Mouse (Mus musculus) layer of hippocampus, postnatal 10 days (tissue): ENCODE measurements around the gene Slc28a3. TPM values are rescaled to one million over a fixed set of nuclear protein-coding genes. Genes with fewer than 3 reads are reported as not detected.

Experiments used
- DNase-seq, 2 experiments: peaks; one replicate each; pipeline ENCODE4 v3.0.0; 2021; ENCODE audit warnings: low spot score in 2 of 2
- total RNA-seq, 2 experiments: library from RNA; stranded (reverse); gene quantifications; 2 replicates each; pipeline ENCODE4 v1.2.3; 2021

Gene Slc28a3
- total RNA-seq, 2 experiments from 2014 or later, result 0.20 to 0.27 TPM

DNA sequence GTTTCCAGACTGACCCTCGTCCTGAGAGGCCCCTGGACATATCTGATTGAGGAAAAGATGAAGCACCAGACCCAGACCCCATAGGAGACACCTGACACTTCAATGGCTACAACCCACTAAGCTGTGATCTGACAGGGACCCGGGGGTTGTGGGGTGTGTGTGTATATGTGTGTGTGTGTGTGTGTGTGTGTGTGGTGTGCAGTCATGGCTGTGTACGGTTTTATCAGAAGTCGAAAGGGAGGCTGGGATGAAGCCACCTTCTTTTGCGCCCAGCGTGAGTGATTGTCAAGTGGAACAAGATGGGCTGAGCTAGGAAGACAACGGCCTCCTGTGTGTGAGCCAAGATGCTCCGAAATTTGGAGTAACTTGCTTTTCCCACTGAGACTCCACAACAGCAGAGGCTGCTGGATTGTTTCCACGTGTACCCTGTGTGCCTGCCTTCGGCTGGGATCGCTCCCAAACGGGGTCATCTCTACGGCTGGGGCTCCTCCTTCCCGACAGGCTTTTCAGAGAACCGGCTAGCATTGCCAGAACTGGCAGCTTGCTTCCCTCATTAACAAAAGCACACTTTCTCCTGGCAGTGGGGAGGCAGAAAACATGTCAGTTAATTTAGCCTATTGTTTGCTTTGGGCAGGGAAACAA is 50.1 kb downstream of the Slc28a3 start:
- peak; percentile 76 to 79 for DNase-seq

DNA sequence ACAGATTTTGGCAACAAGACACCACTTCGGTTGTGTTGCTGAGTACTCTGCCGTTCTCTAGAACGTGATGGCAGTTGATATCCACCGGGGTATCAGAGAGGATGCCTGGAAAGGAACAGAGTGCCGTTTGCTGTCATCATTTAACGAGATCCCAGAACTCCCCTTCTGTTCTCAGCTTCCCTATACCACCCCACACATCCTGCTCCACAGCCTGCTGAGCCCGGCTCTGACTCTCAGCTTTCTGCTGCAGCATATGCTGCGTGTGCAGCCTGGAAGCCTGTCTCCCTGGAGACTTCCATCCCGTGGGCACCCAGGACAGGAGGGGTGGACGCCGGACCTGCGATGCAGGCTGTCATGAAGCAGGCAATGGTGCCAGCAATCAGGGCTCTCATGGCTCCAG is 52.5 kb downstream of the Slc28a3 start:
- peak; percentile 34 to 57 for DNase-seq

DNA sequence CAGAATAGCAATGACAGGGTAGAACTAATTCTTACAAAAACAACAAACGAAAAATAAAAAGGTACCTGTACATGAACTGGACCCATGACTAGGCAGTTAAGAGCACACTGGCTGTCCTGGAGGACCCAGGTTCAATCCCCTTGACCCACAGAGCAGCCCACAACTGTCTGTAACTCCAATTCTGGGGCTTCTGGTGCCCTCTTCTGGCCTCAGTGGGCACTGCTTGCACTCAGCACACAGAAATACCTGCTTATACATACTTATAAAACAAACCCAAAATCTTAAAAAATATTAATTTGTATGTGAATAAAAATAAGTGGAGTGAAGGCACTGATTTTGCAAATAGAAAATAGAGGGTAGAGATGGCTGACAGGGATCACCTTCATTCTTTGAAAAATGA is 54.7 kb downstream of the Slc28a3 start:
- no peak for DNase-seq

DNA sequence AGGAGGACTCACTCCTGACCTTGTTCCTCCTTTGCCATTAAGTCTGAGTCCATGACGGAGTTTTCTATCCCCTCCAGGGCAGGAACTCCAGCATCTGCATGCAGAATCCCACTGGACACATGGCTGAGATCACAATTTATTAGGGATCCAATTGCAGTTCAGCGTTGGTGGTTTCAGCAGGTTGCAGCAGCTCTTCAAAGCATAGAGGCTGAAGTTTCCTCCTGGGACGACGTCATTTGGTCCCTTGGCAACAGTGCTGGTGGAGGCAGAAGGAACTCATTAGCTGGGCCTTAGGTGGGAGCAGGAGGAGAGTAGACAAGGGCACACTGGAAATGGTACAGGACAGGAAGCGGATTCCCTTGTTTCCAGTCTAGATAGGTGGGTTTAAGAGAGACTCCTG is 55.1 kb downstream of the Slc28a3 start:
- no peak for DNase-seq

DNA sequence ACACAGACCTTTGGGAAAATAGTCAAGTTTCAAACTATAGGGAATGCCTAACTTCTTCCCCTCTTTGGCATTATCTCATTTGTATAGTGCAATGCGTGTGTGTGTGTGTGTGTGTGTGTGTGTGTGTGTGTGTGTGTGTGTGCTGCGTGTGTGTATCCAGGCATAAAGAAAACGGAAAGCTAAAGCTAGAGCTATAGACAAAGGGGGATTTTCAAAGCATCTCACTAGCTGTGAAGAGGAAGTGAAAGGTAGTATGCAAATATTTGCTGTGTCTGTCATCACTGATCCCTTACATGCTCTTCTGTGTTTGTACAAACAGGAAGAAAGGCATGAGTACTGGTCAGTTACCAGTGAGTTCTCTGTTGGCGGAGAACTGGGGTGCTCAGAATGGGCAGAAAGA is 58.8 kb downstream of the Slc28a3 start:
- DNase-seq, result no peak

DNA sequence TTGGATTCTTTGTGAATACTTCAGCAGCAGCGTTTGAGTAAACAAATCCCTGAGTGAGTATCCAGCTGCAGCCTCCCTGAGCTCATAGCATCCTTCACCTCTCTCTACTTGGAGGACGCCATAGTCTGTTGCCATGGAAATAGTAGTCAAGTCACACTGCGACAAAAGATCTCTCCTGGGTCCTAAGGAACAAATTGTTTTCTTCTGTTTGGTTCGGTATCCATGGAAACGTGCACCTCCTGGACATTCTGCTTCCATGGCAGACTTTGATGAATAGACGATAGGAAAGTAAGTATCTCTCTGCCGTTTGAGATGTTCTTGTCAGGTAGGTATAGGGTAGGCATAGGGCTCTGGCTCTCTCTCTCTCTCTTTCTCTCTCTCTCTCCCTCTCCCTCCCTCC is 63.1 kb downstream of the Slc28a3 start:
- DNase-seq, result no peak

DNA sequence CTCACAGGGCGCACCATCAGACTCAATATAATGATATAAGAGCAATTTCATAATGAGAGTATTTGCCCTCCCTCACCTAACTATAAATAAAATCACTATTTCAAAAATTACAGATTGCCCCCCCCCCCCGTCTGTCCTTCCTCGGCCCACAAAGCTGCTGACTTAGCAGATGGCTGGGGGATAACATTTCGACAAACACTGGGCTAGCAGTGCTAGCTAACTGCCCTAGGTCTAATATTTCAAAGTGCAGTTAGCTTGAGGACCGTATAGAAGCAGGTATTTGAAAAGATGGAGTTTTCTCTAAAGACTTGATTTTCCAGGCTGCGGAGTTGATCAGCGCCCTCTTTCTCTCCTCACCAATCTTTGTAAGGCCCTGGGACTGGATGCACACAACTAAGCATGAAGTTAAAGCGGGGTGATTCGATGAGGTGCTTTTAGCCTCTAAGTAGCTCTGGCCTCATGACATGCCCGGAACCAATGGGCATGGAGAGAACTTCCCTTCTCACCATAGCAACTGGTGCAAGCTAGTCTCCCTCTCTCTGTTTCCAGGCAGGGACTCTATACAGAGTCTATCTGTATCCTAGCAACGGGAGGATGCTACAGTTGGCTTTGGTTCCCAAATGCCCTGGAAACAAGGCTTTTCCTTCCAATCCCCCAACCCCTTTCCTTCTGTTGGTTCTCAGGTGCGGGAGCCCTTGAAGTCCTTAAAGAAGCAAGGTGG is 66.8 kb downstream of the Slc28a3 start:
- peak in 1 of 2 experiments; percentile 49 for DNase-seq

DNA sequence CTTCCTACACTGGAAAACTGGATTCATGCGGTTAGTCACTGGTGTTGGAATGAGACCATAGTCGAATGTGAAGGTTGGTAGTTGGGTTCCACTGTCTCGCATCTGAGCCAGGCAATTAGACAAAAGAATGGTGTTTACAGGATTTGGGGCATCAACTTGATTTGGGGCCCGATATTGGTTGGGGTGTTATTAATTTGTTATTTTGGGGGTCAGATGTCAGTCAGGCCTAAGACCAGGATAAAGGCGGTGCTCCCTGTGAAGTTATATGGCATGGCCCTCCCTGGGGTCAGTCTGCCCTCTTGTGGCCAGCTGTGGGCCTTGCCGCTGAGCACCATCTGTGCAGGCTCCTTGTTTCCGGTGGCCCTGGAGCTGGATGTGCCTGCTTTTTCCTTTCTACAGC is 67.6 kb downstream of the Slc28a3 start:
- DNase-seq, result peak; percentile 85 to 87

DNA sequence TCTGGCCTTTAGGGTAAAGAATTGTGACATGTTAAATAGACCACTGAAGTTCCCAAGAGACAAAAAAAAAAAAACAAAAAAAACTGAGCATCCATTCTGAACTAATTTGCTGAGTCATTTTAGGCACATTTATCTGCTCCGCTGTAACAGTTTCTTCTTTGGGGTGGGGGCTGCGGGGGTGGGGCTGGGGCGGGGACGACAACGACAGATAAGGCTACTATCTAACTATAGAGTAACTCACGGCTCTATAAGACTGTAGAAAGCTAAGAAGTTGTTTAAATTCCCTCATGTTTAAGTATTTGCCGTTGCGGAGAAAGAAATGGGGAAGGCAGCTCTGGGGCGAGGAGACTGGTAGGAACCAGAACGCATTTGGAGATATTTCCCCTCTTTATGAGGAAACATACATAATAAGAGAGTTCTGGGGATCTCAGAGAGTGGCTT is 68.1 kb downstream of the Slc28a3 start:
- no peak for DNase-seq

DNA sequence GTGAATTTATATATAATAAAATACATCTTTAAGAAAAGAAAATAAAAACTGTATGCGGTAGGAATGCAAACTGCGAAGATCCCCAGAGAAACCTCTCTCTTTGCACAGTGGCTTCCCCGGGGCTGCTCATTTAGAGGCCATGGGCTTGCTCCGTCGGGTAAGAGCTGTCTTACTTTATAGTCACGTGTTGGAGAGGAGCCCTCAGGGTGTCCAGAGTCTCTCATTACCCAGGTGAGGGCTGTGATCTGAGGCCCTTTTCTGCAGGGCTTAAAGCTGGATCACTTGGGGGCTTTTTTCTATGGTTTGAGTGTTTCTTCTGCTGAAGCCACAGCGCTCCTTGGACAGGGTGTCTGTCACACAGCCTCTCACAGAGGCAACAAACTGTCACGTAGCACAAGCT is 68.5 kb downstream of the Slc28a3 start:
- no peak for DNase-seq

DNA sequence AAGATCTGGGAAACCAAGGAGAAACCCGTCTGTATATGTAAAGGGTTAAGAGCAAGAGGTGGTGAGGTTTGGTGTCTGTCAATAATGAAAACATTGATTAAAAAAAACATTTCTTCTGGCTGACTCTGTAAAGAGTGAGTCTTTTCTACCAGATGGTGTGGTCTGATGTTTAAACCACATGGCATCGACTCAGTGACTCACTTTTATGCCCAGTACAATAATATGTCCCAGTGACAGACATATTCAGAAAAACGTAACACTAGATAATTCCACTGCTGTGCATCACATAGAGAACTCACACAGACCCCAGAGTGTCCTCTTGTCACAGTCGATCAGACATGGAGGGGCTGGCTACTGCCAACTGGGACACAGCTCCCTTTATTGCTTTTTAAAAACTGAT is 69.1 kb downstream of the Slc28a3 start:
- no peak for DNase-seq

DNA sequence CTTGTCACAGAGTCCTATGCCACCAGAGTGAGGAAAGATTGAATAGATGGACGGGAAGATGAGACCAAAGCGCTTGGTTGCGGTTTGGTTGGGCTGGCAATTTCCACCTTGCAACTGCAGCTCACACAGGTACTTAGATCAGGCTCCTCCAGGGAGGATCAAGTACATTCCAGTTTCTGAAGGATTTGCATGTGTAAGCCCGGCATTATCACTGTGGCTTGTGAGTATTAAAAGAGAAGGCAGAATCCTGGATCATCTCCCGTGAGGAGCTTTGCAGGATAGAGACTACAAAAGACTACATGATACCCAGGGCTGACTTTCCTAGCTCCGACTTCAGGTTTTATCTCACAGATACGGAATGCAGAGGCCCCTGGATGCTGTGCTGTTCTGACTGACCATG is 71.7 kb downstream of the Slc28a3 start:
- DNase-seq, result no peak

DNA sequence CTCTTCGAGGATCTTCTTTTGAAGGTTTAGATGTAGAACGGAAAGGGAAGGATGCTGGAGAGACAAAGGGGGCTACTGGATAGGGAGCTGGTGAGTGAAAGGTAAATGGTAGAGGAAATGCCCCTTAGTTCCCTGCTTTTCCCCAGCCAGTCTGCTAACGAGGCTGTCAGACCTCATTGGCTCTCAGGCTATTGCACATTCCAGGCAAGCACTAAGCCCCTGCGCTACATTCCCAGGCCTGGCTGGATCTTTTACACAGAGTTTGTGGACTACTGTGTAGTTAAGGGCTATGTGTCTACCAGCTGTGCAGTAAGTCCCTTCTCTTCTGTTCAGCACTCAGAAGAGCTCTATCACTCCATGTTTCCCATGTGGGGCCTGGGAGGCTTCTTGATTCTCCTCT is 72.3 kb downstream of the Slc28a3 start:
- no peak for DNase-seq

DNA sequence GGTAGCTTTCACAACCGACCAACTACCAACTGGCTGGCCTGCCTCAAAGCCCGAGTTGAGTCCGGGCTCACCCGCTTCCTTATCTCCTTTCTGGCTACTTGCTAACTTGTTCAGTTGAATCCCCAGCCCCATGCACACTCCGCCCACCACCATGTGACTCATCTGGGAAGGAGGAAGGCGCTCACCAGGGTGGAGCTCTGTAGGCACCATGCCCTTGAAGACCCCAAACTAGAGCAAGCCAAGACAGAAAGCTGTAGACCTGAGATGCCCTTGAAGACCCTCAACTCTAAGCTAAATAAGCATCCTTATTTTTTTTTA is 72.8 kb downstream of the Slc28a3 start:
- DNase-seq, result no peak

DNA sequence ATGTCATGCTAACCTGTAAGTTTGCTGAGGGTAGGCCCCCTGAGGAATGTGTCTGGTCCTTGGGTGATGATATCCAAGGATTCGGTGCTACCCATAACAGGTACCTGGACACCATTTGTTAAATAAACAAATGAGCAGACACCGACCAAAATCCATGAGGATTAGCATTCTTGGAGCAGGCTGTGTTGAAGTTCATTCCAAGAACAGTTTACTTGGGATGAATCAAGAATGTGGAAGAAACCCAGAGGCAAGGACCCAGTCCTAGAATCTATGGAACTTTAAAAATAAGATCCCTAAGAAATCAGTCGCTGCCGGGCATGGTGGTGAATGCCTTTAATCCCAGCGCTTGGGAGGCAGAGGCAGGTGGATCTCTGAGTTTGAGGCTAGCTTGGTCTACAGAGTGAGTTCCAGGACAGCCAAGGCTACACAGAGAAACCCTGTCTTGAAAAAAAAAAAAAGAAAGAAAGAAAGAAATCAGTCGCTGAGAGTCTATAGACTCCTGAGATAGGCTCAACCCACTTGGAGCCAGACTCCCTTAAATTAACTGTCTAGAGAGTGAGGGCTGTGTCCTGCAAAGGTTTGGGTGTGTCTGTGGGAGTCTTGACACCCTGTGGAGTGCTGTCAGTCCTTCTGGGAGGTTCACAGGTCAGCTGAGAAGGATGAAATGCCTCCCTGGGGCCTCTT is 73.3 kb downstream of the Slc28a3 start:
- DNase-seq, result no peak

DNA sequence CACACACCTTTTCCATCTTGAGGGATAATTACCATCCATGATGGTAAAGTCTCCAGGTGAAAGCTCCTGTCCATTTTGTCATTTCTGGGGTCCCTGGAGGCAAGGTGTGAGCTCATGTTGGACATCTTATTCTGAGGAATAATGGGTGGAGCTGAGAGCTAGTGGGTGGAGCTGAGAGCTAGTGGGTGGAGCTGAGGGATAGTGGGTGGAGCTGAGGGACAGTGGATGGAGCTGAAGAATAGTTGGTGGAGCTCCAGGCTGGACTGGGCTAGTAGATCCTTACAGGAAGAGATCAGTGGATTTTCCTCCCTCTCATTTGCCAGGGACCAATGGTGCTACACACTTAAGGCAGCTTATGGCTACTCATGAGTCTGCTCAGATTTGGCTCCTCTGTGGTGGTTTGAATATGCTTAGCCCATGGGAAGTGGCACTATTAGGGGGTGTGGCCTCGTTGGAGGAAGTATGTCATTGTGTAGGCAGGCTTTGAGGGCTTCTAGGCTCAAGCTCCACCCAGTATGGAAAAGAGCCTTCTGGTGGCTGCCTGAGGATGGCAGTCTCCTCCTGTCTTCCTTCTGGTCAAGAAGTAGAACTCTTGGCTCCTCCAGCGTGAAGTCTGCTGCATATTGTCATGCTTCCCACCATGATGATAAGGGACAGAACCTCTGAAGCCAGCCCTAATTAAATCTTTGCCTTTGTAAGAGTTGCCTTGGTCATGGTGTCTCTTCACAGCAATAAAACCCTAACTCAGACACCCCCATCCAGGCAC is 74.0 kb downstream of the Slc28a3 start:
- no peak for DNase-seq

DNA sequence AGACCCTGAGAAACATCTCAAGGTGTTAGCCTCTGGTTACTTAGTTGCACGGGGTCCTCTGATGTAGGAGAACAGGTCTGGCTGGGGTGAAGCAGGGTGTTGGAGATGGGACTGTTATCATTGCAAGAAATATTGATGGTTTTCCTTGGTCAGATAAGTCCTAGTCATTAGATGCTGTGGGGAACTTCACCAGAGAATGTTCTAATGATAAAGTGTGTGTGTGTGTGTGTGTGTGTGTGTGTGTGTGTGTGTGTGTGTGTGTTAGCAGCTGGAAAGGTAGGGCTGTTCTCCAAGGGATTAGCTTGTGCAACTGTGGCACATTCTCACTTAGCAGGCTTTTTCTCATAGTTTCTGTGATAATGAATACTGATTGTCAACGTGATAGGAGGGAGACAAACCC is 75.4 kb downstream of the Slc28a3 start:
- DNase-seq, result no peak

DNA sequence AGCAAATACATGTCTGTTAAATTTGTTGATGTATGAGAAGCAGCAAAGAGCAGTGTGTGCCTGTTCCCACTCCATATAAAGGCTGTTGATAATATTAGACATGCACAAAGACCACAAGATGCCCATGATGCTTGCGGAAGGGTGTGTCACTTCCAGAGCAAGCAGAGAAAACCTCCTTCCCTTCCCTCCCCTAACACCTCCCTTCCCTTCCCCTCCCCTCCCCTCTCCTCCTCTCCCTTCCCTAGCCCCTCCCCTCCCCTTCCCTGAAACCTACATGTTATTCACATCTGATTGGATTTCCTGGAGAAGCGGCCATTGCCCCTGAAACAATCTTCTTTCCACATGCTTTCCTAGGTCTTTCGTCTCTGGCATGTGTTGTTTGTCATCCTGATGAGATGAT is 75.8 kb downstream of the Slc28a3 start:
- no peak for DNase-seq

DNA sequence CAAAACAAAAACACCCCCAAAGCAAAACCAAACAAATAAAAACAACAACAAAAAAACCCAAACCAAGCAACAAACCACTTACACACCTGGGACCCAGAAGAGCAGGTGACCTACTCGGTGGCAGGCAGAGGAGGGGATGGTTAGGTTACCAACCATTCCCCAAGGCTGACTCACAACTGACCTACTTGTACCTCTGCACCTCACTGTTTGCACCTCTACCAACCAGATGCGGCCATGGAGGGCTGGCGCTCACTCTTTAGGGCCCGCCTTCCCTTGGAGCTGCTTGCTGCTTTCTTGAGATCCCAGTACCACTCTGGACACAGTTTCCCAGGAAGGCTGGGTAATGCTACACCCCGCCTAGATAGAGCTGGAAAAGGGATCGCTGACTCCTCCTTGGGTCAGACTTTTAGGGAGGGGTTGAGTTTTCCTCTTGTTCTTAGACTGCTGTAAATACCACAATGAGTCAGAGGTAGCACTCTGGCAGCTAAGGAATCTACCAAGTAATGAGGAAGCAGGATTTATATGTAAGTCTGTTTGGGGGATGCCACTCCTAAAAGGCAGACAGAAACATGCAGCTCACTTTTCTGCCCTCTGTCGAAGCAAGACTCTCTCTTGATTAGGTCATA is 76.3 kb downstream of the Slc28a3 start:
- DNase-seq, result no peak

DNA sequence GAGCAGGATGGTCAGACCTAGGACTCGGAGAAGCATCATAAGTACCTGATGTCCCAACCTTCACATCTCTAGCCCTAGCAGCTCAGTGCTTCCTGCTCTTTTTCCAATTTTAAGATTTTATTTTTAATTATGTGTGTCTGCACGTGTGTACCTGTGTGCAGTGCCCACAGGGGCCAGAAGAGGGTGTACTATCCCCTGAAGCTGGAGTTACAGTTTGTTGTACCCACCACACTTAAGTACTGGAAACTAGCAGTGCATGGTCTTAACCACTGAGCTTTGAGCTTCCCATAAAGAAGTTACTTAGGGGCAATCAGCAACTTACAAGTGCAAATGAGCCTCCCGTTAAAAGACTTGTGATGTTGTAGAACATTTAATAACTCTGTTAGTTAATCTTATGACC is 86.1 kb downstream of the Slc28a3 start:
- DNase-seq, result no peak

DNA sequence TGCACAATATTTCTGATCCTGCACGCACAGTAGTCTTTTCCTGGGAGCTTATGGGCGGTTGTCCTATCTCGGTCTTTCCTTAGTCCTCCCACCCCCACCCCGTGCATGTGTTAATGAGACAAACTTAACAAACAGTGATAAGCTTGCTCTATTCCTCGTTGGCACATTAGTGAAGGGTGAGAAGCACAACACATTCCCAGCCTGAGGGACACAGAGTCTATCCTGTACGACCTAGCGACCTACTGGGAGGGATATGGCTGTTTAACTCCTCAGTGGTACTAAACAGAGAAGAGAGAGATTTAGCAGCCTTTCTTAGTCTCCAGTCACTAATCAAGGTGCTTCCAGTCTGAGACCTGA is 86.9 kb downstream of the Slc28a3 start:
- no peak for DNase-seq
